Mouse (Mus musculus) adrenal gland, adult 8-10 months (tissue): ENCODE measurements around the gene Casq2. TPM values are rescaled to one million over a fixed set of nuclear protein-coding genes. Genes with fewer than 3 reads are reported as not detected.

Source experiments
- DNase-seq: peaks from one replicate; pipeline ENCODE4 v3.0.0; 2022
- total RNA-seq, 4 experiments: library from RNA; stranded (reverse); gene quantifications; 2 replicates each; pipeline ENCODE4 v1.2.4; 2022

Casq2 gene
- total RNA-seq, 4 experiments from 2014 or later, result 0.54 to 1.3 (median 1.2) TPM

- DNase-seq, result no peak
Observed at GRCm38 (mm10) chr3:102083589-102084230, 2.5 kb upstream of the Casq2 start.

- DNase-seq, result no peak
Observed at GRCm38 (mm10) chr3:102084833-102085491, 1.3 kb upstream of the Casq2 start.

GRCm38 (mm10) chr3:102085719-102086118 is 496 bp upstream of the Casq2 start:
- peak; percentile 77 for DNase-seq

GRCm38 (mm10) chr3:102094841-102095240 is 8.6 kb downstream of the Casq2 start:
- no peak for DNase-seq

GRCm38 (mm10) chr3:102095412-102095811 is 9.2 kb downstream of the Casq2 start:
- no peak for DNase-seq

- no peak for DNase-seq
Observed at GRCm38 (mm10) chr3:102096366-102096765, 10.2 kb downstream of the Casq2 start.

- no peak for DNase-seq
Observed at GRCm38 (mm10) chr3:102096976-102097375, 10.8 kb downstream of the Casq2 start.

- DNase-seq, result no peak
Observed at GRCm38 (mm10) chr3:102099242-102099641, 13.0 kb downstream of the Casq2 start.

GRCm38 (mm10) chr3:102099793-102100192 is 13.6 kb downstream of the Casq2 start:
- no peak for DNase-seq

- no peak for DNase-seq
Observed at GRCm38 (mm10) chr3:102101445-102101844, 15.2 kb downstream of the Casq2 start.

GRCm38 (mm10) chr3:102103811-102104565 is 17.8 kb downstream of the Casq2 start:
- no peak for DNase-seq

GRCm38 (mm10) chr3:102108201-102108600 is 22.0 kb downstream of the Casq2 start:
- no peak for DNase-seq

GRCm38 (mm10) chr3:102111979-102112599 is 25.9 kb downstream of the Casq2 start:
- no peak for DNase-seq

- DNase-seq, result no peak
Observed at GRCm38 (mm10) chr3:102120947-102121346, 34.7 kb downstream of the Casq2 start.

GRCm38 (mm10) chr3:102122046-102122445 is 35.8 kb downstream of the Casq2 start:
- DNase-seq, result no peak

- no peak for DNase-seq
Observed at GRCm38 (mm10) chr3:102123654-102124053, 37.4 kb downstream of the Casq2 start.

- no peak for DNase-seq
Observed at GRCm38 (mm10) chr3:102125546-102125945, 39.3 kb downstream of the Casq2 start.

GRCm38 (mm10) chr3:102127114-102127513 is 40.9 kb downstream of the Casq2 start:
- no peak for DNase-seq

- no peak for DNase-seq
Observed at GRCm38 (mm10) chr3:102128242-102128641, 42.0 kb downstream of the Casq2 start.

- no peak for DNase-seq
Observed at GRCm38 (mm10) chr3:102130478-102130877, 44.3 kb downstream of the Casq2 start.

GRCm38 (mm10) chr3:102131627-102132324 is 45.6 kb downstream of the Casq2 start:
- DNase-seq, result no peak

- DNase-seq, result no peak
Observed at GRCm38 (mm10) chr3:102135389-102136113, 49.3 kb downstream of the Casq2 start.
